Mouse (Mus musculus): Measurements from ENCODE around the gene Hoxb1. TPM values are rescaled to one million over a fixed set of nuclear protein-coding genes. Genes with fewer than 3 reads are reported as not detected.
A peak's percentile ranks its signal among the peaks of the same experiment; 100 is the strongest.

Gene Hoxb1
- polyA plus RNA-seq, 1 experiment = not detected

- TF ChIP-seq CTCF (IDR thresholded peaks at IDR 0.05; ENCODE audit: extremely low read depth, insufficient read depth, insufficient read length, insufficient replicate concordance) = no peak
- TF ChIP-seq POLR2A (IDR thresholded peaks at IDR 0.05; ENCODE audit: low read depth, low read length) = no peak
- WGBS = 91% methylated on average over 4 of the region's 4 CpGs
- H3K36me3 ChIP-seq (ENCODE audit: control insufficient read depth, insufficient read depth, low read length) = no peaks in the 10 kb centered on the region
- no peak overlapping the region for H3K27ac ChIP-seq (ENCODE audit: insufficient read depth, low read length)
- no peaks in the 10 kb centered on the region for H3K4me1 ChIP-seq (ENCODE audit: control insufficient read depth, insufficient read depth, insufficient read length)
- H3K4me3 ChIP-seq (ENCODE audit: extremely low read depth, insufficient read depth, insufficient read length) = no peak overlapping the region
- no peak for DNase-seq (ENCODE audit: low read depth in 1 of 2, low spot score in 2 of 2)
- no peaks in the 10 kb centered on the region; the same call in 1 of the 2 replicates for H3K27me3 ChIP-seq (ENCODE audit: control insufficient read depth, insufficient read depth, low read length)
These were observed 40.0 kb downstream of the Hoxb1 start for GRCm38 (mm10) chr11:96405541-96405940.

GRCm38 (mm10) chr11:96407191-96408072 lies 41.9 kb downstream of the Hoxb1 start:
- DNase-seq (ENCODE audit: low read depth in 1 of 2, low spot score in 2 of 2) = peak in 1 of 2 experiments; percentile 38
- H3K4me3 ChIP-seq (ENCODE audit: extremely low read depth, insufficient read depth, insufficient read length) = no peak overlapping the region
- TF ChIP-seq CTCF (IDR thresholded peaks at IDR 0.05; ENCODE audit: extremely low read depth, insufficient read depth, insufficient read length, insufficient replicate concordance) (peak; percentile 49; the same call in 1 of the 2 replicates), POLR2A (IDR thresholded peaks at IDR 0.05; ENCODE audit: low read depth, low read length) (no peak)
- 22% methylated on average over 36 of the region's 36 CpGs for WGBS
- no peaks in the 10 kb centered on the region; the same call in 1 of the 2 replicates for H3K27me3 ChIP-seq (ENCODE audit: control insufficient read depth, insufficient read depth, low read length)
- no peaks in the 10 kb centered on the region for H3K4me1 ChIP-seq (ENCODE audit: control insufficient read depth, insufficient read depth, insufficient read length)
- H3K36me3 ChIP-seq (ENCODE audit: control insufficient read depth, insufficient read depth, low read length) = no peaks in the 10 kb centered on the region
- H3K27ac ChIP-seq (ENCODE audit: insufficient read depth, low read length) = no peak overlapping the region

GRCm38 (mm10) chr11:96408234-96409010 lies 42.9 kb downstream of the Hoxb1 start:
- Histone ChIP-seq H3K36me3 (ENCODE audit: control insufficient read depth, insufficient read depth, low read length) (no peaks in the 10 kb centered on the region), H3K4me1 (ENCODE audit: control insufficient read depth, insufficient read depth, insufficient read length) (no peaks in the 10 kb centered on the region), H3K4me3 (ENCODE audit: extremely low read depth, insufficient read depth, insufficient read length) (no peak overlapping the region), H3K27me3 (ENCODE audit: control insufficient read depth, insufficient read depth, low read length) (no peaks in the 10 kb centered on the region; the same call in 1 of the 2 replicates), H3K27ac (ENCODE audit: insufficient read depth, low read length) (no peak overlapping the region)
- no peak for DNase-seq (ENCODE audit: low read depth in 1 of 2, low spot score in 2 of 2)
- WGBS = 80% methylated on average over 14 of the region's 14 CpGs
- no peak for TF ChIP-seq POLR2A (IDR thresholded peaks at IDR 0.05; ENCODE audit: low read depth, low read length)
- TF ChIP-seq CTCF (IDR thresholded peaks at IDR 0.05; ENCODE audit: extremely low read depth, insufficient read depth, insufficient read length, insufficient replicate concordance) = no peak

- Histone ChIP-seq H3K4me3 (ENCODE audit: extremely low read depth, insufficient read depth, insufficient read length) (no peak overlapping the region), H3K27ac (ENCODE audit: insufficient read depth, low read length) (no peak overlapping the region), H3K4me1 (ENCODE audit: control insufficient read depth, insufficient read depth, insufficient read length) (no peaks in the 10 kb centered on the region), H3K27me3 (ENCODE audit: control insufficient read depth, insufficient read depth, low read length) (no peaks in the 10 kb centered on the region; the same call in 1 of the 2 replicates), H3K36me3 (ENCODE audit: control insufficient read depth, insufficient read depth, low read length) (no peaks in the 10 kb centered on the region)
- TF ChIP-seq CTCF (IDR thresholded peaks at IDR 0.05; ENCODE audit: extremely low read depth, insufficient read depth, insufficient read length, insufficient replicate concordance) (no peak), POLR2A (IDR thresholded peaks at IDR 0.05; ENCODE audit: low read depth, low read length) (no peak)
- no peak for DNase-seq (ENCODE audit: low read depth in 1 of 2, low spot score in 2 of 2)
- 63% methylated on average over 5 of the region's 5 CpGs for WGBS
These were observed 45.5 kb downstream of the Hoxb1 start for GRCm38 (mm10) chr11:96411019-96411418.

- Histone ChIP-seq H3K4me1 (ENCODE audit: control insufficient read depth, insufficient read depth, insufficient read length) (no peaks in the 10 kb centered on the region), H3K4me3 (ENCODE audit: extremely low read depth, insufficient read depth, insufficient read length) (no peak overlapping the region), H3K27ac (ENCODE audit: insufficient read depth, low read length) (no peak overlapping the region), H3K36me3 (ENCODE audit: control insufficient read depth, insufficient read depth, low read length) (no peaks in the 10 kb centered on the region), H3K27me3 (ENCODE audit: control insufficient read depth, insufficient read depth, low read length) (no peaks in the 10 kb centered on the region)
- DNase-seq (ENCODE audit: low read depth in 1 of 2, low spot score in 2 of 2) = no peak
- WGBS = 83% methylated on average over 4 of the region's 4 CpGs
- TF ChIP-seq CTCF (IDR thresholded peaks at IDR 0.05; ENCODE audit: extremely low read depth, insufficient read depth, insufficient read length, insufficient replicate concordance) (no peak), POLR2A (IDR thresholded peaks at IDR 0.05; ENCODE audit: low read depth, low read length) (no peak)
These were observed 46.4 kb downstream of the Hoxb1 start for GRCm38 (mm10) chr11:96411934-96412333.

GRCm38 (mm10) chr11:96412941-96413491 lies 47.5 kb downstream of the Hoxb1 start:
- Histone ChIP-seq H3K4me3 (ENCODE audit: extremely low read depth, insufficient read depth, insufficient read length) (no peak overlapping the region), H3K27me3 (ENCODE audit: control insufficient read depth, insufficient read depth, low read length) (no peaks in the 10 kb centered on the region), H3K36me3 (ENCODE audit: control insufficient read depth, insufficient read depth, low read length) (no peaks in the 10 kb centered on the region), H3K4me1 (ENCODE audit: control insufficient read depth, insufficient read depth, insufficient read length) (no peaks in the 10 kb centered on the region), H3K27ac (ENCODE audit: insufficient read depth, low read length) (no peak overlapping the region)
- 43% methylated on average over 9 of the region's 9 CpGs for WGBS
- TF ChIP-seq POLR2A (IDR thresholded peaks at IDR 0.05; ENCODE audit: low read depth, low read length) (no peak), CTCF (IDR thresholded peaks at IDR 0.05; ENCODE audit: extremely low read depth, insufficient read depth, insufficient read length, insufficient replicate concordance) (no peak)
- DNase-seq (ENCODE audit: low read depth in 1 of 2, low spot score in 2 of 2) = no peak
